Mouse (Mus musculus): ENCODE results near the gene Phip. TPM values are rescaled to one million over a fixed set of nuclear protein-coding genes. Genes with fewer than 3 reads are reported as not detected.

Gene Phip
- polyA plus RNA-seq, 1 experiment from 2014 or later, result 52.4 TPM

Other genes with a start within 250 kb of the Phip start
- gene Irak1bp1, start 146.0 kb downstream of the Phip start, polyA plus RNA-seq (2014; fragmentation: Nextera tagmentation; extraction: Ambion mirVana), result 11.7 and 14.2 TPM in 2 replicates
- gene Hmgn3, start 171.2 kb upstream of the Phip start, polyA plus RNA-seq (2014; fragmentation: Nextera tagmentation; extraction: Ambion mirVana), result 121 and 128 TPM in 2 replicates